Mouse (Mus musculus) frontal cortex, postnatal 10 days (tissue): Measurements from ENCODE around the gene Styk1.
"Not testable (repeated sequence)": the region's sequence is repeated elsewhere in the genome, so short reads cannot be mapped to it uniquely, and the experiment has no call there.

Experiments used
- DNase-seq, 2 experiments: peaks; one replicate each; pipeline ENCODE4 v3.0.0; 2022; ENCODE audit warnings: low spot score in 2 of 2, mixed read lengths in 1 of 2

The Styk1 gene

DNA sequence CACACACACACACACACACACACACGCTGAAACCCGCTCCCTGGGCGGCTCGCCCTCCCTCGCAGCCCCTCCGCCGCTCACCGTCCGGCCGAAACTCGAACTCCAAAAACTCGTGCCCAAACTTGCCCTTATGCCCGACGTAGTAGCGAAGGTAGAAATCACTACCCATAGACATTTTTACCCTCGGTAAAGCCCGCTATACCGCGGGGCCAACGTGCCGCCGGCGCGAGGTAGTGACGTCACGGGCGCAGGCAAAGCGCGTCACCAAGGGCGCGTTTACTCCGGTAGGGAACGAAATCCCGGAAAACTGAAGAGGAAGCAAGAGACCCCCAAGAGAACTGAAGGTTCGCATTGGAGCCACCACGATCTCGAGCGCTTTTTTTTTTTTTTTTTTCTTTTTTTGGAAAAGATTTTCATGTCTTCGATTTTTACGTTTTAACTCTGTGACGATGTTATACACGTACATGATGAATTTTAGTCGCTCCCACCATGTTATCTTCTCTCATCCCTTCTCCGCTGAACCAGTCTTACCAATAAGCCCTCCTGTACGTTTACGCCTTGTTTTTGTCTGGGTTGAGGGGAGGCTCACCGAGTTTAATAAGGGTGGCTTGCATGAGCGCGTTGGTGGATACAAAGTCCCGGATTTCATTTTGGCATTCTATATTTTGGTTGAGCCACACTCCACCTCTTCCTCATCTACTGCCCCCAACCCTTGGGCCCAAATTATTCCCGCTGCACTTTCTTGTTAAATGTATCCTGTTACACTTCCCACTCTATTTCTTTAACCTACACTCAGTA, 60.2 kb downstream of the Styk1 start, which contains the start of gene Magohb:
Magohb (minus strand) TSS at position 254 of the 798 bp plus-strand sequence.
- peak; percentile 67 to 87 for DNase-seq

DNA sequence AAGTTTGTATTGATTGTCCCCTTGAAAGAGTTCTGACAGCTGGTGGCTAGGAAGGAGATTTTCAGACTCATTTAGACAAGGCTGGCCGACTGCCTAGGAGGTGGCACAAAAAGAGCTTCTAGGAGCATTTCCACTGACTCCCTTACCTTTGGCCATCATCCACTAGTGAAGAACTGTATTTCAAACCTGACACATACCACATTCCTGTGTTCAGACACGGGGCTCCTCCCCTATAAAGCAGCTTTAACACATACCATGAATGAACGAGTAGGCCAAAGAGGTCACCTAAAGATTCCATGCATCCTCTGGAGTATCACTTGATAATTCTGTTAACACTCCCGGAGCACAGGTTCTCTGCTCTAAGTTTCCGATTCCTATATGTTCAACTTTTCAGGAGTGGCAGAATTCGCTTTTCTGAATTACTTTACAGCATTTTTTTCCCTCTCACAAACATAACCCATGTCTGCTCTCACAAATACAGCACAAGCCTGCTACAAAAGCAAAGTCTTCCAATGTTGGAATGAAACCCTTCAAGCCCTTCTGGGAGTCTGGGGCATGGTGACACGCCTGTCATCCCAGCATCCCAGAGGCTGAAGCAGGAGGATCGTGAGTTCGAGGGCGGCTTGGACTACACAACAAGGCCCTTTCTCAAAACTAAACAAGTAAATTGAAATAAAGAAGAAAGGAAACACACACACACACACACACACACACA, 61.0 kb downstream of the Styk1 start:
- DNase-seq: no peak

DNA sequence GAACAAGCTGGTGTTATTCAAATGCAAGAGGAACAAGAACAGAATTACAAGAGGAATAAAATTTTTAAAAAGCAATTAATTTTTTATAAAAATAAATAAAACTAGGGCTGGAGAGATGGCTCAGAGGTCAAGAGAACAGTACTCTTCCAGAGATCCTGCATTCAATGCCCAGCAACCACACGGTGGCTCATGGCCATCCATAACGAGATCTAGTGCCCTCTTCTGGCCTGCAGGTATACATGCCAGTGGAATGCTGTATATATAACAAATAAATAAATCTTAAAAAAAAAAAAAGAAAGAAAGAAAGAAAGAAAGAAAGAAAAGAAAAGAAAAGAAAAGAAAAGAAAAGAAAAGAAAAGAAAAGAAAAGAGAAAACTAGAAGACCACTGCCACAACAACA, 63.0 kb downstream of the Styk1 start:
- peak; percentile 9 for DNase-seq

- not testable (repeated sequence) for DNase-seq
These were observed 75.2 kb downstream of the Styk1 start for GRCm38 (mm10) chr6:131278160-131278559.

- DNase-seq: no peak
These were observed 76.7 kb downstream of the Styk1 start for GRCm38 (mm10) chr6:131276659-131277058.

- DNase-seq: no peak
These were observed 81.1 kb downstream of the Styk1 start for GRCm38 (mm10) chr6:131272311-131272710.

DNA sequence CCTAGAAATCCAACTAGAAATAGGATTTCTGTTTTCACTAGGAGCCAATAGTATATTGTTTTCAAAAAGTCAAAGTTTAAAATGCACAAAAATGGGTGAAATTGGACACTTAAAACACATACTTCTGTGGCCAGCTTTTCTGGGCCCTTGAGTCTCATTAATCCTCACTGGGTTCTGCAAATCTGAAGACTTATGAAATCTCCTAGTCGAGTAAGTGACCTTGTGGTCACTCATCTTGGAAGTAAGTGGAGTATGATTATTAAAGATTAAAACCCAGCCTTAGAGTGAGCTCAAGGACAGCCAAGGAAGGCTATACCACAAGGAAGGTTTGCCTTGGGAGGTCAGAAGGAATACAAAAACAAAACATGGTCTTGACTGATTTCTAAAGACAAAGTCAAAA, 83.1 kb downstream of the Styk1 start:
- no peak for DNase-seq

GRCm38 (mm10) chr6:131269599-131269998, 83.8 kb downstream of the Styk1 start:
- no peak for DNase-seq

DNA sequence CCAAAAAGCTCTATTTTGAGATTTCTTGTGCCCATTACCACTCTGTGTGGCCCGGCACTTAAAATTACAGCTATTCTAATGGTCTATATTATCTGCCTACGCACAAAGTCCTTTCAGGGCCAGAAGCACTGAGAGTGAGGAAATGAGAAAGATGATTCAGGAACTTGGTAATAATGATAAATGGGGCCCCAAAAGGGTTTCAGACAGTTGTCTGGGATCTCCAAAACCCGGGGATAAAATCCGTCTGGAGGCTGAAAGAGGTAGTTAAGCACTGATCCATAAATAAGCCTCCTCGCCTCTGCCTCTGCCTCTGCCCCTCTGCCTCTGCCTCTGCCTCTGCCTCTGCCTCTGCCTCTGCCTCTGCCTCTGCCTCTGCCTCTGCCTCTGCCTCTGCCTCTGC, 89.2 kb downstream of the Styk1 start:
- no peak for DNase-seq

GRCm38 (mm10) chr6:131262778-131263177, 90.6 kb downstream of the Styk1 start:
- DNase-seq: no peak

DNA sequence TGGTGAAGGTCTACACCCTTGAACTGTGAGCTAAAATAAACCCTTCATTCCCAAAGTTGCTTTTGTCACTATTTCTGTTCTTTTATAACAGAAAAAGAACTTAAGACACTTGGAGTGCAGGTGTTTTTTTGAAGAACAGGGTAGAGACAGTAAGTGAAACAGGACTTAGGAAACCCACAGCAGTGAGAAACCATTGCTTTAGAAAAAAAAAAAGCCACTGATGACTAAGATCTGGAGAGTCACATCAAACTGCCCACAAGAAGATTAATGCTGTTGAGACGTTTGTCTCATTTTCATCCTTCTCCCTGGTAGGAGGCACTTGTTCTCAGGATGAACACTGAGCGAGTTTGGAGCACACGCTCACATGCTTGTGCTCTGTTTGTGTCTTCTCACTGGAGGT, 91.4 kb downstream of the Styk1 start:
- DNase-seq: no peak
